Mouse (Mus musculus) intestine, embryonic 16.5 days (tissue): ENCODE measurements around the gene Rnf34. TPM values are rescaled to one million over a fixed set of nuclear protein-coding genes. Genes with fewer than 3 reads are reported as not detected.

Experiments
- ATAC-seq: fragments of 200-750 bp; cut with Nextera tagmentation; 2 replicates; pipeline ENCODE4 v1.8.0; 2017; ENCODE audit warnings: moderate TSS enrichment, moderate library complexity
- H3K27ac ChIP-seq: fragments of 300-500 bp; sonication (generic); 2 replicates; pipeline ENCODE4 v1.5.1; 2014; ENCODE audit warnings: mild to moderate bottlenecking, low read length
- H3K27me3 ChIP-seq: fragments of 300-500 bp; sonication (generic); replicated peaks from 2 replicates; pipeline ENCODE4 v1.6.1; 2014; ENCODE audit warnings: low read length, control low read depth, mixed read lengths; ENCODE audit not compliant: control insufficient read depth, insufficient read depth
- H3K36me3 ChIP-seq: fragments of 300-500 bp; sonication (generic); 2 replicates; pipeline ENCODE4 v1.6.1; 2014; ENCODE audit warnings: low read length, control low read depth; ENCODE audit not compliant: control insufficient read depth, insufficient read depth
- H3K4me1 ChIP-seq: fragments of 300-500 bp; sonication (generic); 2 replicates; pipeline ENCODE4 v1.6.1; 2014; ENCODE audit warnings: low read length, control low read depth, mixed read lengths; ENCODE audit not compliant: control insufficient read depth, insufficient read depth
- H3K4me2 ChIP-seq: fragments of 300-500 bp; sonication (generic); 2 replicates; pipeline ENCODE4 v1.6.1; 2014; ENCODE audit warnings: low read depth, low read length, control low read depth
- H3K4me3 ChIP-seq: fragments of 300-500 bp; sonication (generic); 2 replicates; pipeline ENCODE4 v1.5.1; 2014; ENCODE audit warnings: mild to moderate bottlenecking, low read length
- H3K9ac ChIP-seq: fragments of 300-500 bp; sonication (generic); 2 replicates; pipeline ENCODE4 v1.6.1; 2014; ENCODE audit warnings: low read depth, low read length
- H3K9me3 ChIP-seq: fragments of 300-500 bp; sonication (generic); 2 replicates; pipeline ENCODE4 v1.6.1; 2016; ENCODE audit warnings: low read length, control low read depth; ENCODE audit not compliant: control insufficient read depth
- WGBS: fragments of 180-500 bp; shearing (Covaris S2); extraction: QIAGEN DNeasy Blood & Tissue Kit; methylation state at CpG from one replicate; pipeline ENCODE4 v1.1.7; 2014; 5-methylcytosine and 5-hydroxymethylcytosine counted together
- polyA plus RNA-seq: library from polyadenylated mRNA; unstranded; fragments of >200 nt; fragmentation: Nextera tagmentation; extraction: Ambion mirVana; gene quantifications from 2 replicates; pipeline ENCODE4 v1.2.1, GENCODE M21; 2015

Rnf34 gene
- 26.9 and 32.4 TPM in 2 replicates for polyA plus RNA-seq

GRCm38 (mm10) chr5:122849521-122850318, at the start of gene Rnf34:
TSS of gene Rnf34 (plus strand) at chr5:122850048.
- H3K9me3 ChIP-seq: no peaks in the 10 kb centered on the region
- H3K36me3 ChIP-seq: no peaks in the 10 kb centered on the region
- H3K4me2 ChIP-seq: peak within 1 kb of the TSS; percentile 69
- under 1% methylated on average over 61 of the region's 61 CpGs for WGBS
- peak within 1 kb of the TSS; percentile 89 for H3K27ac ChIP-seq
- H3K4me1 ChIP-seq: peaks cover 10% of the 10 kb centered on the region
- ATAC-seq: peak; percentile 100
- peak within 1 kb of the TSS; percentile 92 for H3K9ac ChIP-seq
- peak within 1 kb of the TSS; percentile 76 for H3K4me3 ChIP-seq
- no peaks in the 10 kb centered on the region for H3K27me3 ChIP-seq

GRCm38 (mm10) chr5:122800345-122801010, 49.4 kb upstream of the Rnf34 start:
- Histone ChIP-seq H3K27me3 (no peaks in the 10 kb centered on the region), H3K4me2 (no peak overlapping the region), H3K4me3 (no peak overlapping the region), H3K9ac (no peak overlapping the region), H3K27ac (peak overlapping the region; percentile 83), H3K36me3 (peaks cover 37% of the 10 kb centered on the region), H3K4me1 (peaks cover 31% of the 10 kb centered on the region), H3K9me3 (no peaks in the 10 kb centered on the region)
- WGBS: 71% methylated on average over 13 of the region's 13 CpGs
- peak; percentile 17 for ATAC-seq

DNA sequence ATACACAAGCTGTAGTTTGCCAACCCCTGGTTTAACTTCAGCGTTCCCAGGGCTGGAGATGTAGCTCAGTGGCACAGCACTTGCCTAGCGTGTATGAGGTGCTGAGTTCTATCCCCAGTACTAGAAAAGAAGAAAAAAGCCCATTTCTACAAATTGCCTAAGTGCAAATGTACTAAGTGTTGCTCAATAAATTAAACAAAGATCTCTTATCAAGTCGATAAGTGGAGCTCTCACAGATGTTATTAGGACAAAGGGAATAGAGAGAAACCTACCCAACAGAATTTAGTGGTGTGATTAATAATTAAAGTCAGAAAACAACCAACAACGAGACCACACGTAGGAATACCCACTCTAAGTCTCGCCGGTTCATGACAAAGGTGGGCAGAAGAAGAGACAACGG, 48.2 kb upstream of the Rnf34 start:
- peak overlapping the region; percentile 83 for H3K27ac ChIP-seq

DNA sequence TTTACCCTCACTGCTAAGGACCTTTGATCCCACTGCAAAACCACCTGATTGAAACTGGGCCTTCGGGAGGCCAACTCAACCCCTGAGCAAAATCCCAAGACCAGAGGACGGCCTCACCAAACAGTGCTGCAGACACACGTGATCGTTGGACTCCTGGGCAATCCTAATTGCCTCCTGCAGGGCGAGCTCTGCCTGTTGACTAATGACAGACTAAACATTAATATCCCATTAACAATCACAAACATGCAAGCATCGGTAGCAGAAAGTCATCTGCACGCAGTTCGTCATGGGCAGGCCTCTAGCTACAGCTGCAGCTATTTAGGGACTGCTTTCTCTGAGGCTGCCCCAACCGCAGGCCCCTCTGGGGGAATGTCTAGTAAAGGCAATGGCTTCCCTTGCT, 47.1 kb upstream of the Rnf34 start:
- Histone ChIP-seq H3K4me1 (peaks cover 31% of the 10 kb centered on the region), H3K9me3 (no peaks in the 10 kb centered on the region), H3K27ac (peak overlapping the region; percentile 83), H3K27me3 (no peaks in the 10 kb centered on the region), H3K9ac (no peak overlapping the region), H3K36me3 (peaks cover 31% of the 10 kb centered on the region), H3K4me3 (no peak overlapping the region), H3K4me2 (no peak overlapping the region)
- WGBS: 59% methylated on average over 9 of the region's 9 CpGs
- peak; percentile 54 for ATAC-seq

More for the DNA sequence above, 48.2 kb upstream of the Rnf34 start:
- Histone ChIP-seq H3K4me3 (no peak overlapping the region), H3K4me2 (no peak overlapping the region), H3K27me3 (no peaks in the 10 kb centered on the region), H3K4me1 (peaks cover 31% of the 10 kb centered on the region), H3K9me3 (no peaks in the 10 kb centered on the region), H3K9ac (no peak overlapping the region), H3K36me3 (peaks cover 37% of the 10 kb centered on the region)
- no peak for ATAC-seq
- 92% methylated on average over 8 of the region's 8 CpGs for WGBS

- ATAC-seq: no peak
- H3K4me1 ChIP-seq: peaks cover 10% of the 10 kb centered on the region
- no peaks in the 10 kb centered on the region for H3K27me3 ChIP-seq
- no peak overlapping the region for H3K4me3 ChIP-seq
- no peak overlapping the region for H3K27ac ChIP-seq
- 70% methylated on average over 3 of the region's 3 CpGs for WGBS
- no peaks in the 10 kb centered on the region for H3K9me3 ChIP-seq
- H3K9ac ChIP-seq: no peak overlapping the region
- peaks cover 15% of the 10 kb centered on the region for H3K36me3 ChIP-seq
- no peak overlapping the region for H3K4me2 ChIP-seq
These were observed 44.3 kb upstream of the Rnf34 start for GRCm38 (mm10) chr5:122805503-122805902.

DNA sequence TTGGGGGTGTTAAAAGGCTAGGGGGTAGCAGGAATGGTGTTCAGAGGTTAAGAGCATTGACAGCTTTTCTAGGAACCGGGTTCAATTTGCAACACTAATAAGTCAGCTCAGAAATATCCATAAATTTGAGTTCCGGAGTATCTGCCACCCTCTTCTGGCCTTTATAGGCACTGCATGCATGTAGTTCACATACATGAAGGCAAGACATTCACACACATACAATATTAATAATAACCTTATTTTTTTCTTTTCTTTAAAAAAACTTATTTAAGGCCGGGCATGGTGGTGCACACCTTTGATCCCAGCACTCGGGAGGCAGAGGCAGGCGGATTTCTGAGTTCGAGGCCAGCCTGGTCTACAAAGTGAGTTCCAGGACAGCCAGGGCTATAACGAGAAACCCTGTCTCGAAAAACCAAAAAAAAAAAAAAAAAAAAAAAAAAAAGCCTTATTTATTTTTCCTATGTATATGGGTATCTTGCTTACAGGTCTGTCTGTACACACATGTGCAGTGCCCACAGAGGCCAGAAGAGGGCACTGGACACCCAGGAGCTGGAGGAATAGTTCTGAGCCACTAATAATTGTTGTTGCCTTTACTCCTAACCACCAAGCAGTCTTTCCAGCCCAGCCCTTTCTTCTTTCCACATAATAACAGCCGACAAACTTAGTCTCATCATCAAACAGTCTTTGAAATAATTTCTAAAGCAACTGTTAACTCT, 38.3 kb upstream of the Rnf34 start:
- no peak overlapping the region for H3K4me2 ChIP-seq
- H3K9ac ChIP-seq: no peak overlapping the region
- H3K27me3 ChIP-seq: no peaks in the 10 kb centered on the region
- H3K27ac ChIP-seq: no peak overlapping the region
- no peaks in the 10 kb centered on the region for H3K4me1 ChIP-seq
- WGBS: 95% methylated on average over 9 of the region's 9 CpGs
- peaks cover 34% of the 10 kb centered on the region for H3K36me3 ChIP-seq
- no peaks in the 10 kb centered on the region for H3K9me3 ChIP-seq
- ATAC-seq: no peak
- no peak overlapping the region for H3K4me3 ChIP-seq

DNA sequence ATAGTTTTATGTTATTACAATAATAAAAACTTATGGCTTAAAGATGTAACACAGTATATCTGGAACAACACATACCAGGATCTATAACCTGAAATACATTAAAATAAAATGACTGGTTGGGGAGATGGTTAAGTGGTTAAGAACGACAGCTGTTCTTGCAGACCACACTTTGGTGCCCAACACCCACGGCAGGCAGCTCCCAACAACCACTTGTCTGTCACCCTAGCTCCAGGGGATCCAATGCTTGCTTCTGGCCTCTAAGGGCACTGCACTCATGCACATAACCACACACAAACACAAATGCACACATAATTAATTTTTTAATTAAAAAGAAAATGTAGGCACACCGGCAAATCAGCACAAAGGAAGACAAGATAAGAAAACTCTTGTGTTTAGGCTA, 37.1 kb upstream of the Rnf34 start:
- H3K27ac ChIP-seq: no peak overlapping the region
- no peak overlapping the region for H3K4me3 ChIP-seq
- no peaks in the 10 kb centered on the region for H3K9me3 ChIP-seq
- no peaks in the 10 kb centered on the region for H3K27me3 ChIP-seq
- no peak overlapping the region for H3K4me2 ChIP-seq
- peaks cover 44% of the 10 kb centered on the region for H3K36me3 ChIP-seq
- no peak overlapping the region for H3K9ac ChIP-seq
- 78% methylated on average over 3 of the region's 3 CpGs for WGBS
- no peaks in the 10 kb centered on the region for H3K4me1 ChIP-seq
- ATAC-seq: no peak

DNA sequence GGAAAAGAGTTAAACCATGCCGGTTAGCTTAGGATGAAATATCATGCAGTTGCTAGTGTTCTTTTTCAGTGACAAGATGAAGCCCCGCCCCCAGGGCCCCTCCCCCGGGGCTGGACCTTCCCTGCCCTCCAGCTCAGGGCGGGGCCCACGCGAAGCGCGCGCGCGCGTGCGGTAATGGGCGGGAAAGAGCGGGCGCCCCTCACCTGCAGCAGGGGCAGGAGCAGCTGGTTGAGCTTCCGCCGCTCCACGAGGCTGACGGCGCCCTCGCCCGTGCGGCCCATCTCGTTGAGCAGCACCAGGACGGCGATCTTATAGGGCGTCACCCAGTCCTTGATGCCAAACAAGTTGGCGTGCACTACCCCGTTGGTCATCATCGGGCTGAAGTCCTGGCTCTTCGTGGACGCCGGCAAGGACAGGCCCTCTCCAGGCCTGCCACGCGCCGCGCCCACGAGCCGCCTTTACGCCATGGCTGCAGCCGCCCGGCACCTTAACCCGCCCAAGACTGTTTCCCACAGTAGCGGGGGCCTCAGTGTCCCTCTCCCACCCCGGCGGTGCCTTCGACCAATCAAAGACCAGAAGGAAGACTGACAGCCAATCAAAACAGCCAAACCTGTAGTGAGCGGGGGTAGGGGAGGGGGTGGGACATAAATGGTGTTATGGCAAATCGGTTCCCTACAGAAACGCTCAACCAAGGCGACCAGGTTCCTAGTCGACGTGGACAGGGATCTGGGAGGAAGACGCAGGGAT, 28.9 kb upstream of the Rnf34 start, which contains the start of gene Anapc5:
Gene Anapc5 (minus strand): TSS at position 563 of the 747 bp plus-strand sequence.
- 0% methylated on average over 55 of the region's 55 CpGs for WGBS
- H3K36me3 ChIP-seq: peaks cover 22% of the 10 kb centered on the region
- H3K4me1 ChIP-seq: peaks cover 10% of the 10 kb centered on the region
- peak within 1 kb of the TSS; percentile 88 for H3K9ac ChIP-seq
- H3K27me3 ChIP-seq: no peaks in the 10 kb centered on the region
- H3K9me3 ChIP-seq: no peaks in the 10 kb centered on the region
- H3K27ac ChIP-seq: peak within 1 kb of the TSS; percentile 98
- H3K4me2 ChIP-seq: peak within 1 kb of the TSS; percentile 62
- ATAC-seq: peak; percentile 99
- peak within 1 kb of the TSS; percentile 85 for H3K4me3 ChIP-seq
